Mouse (Mus musculus): Measurements from ENCODE around the gene Nr3c2.

The Nr3c2 gene

DNA sequence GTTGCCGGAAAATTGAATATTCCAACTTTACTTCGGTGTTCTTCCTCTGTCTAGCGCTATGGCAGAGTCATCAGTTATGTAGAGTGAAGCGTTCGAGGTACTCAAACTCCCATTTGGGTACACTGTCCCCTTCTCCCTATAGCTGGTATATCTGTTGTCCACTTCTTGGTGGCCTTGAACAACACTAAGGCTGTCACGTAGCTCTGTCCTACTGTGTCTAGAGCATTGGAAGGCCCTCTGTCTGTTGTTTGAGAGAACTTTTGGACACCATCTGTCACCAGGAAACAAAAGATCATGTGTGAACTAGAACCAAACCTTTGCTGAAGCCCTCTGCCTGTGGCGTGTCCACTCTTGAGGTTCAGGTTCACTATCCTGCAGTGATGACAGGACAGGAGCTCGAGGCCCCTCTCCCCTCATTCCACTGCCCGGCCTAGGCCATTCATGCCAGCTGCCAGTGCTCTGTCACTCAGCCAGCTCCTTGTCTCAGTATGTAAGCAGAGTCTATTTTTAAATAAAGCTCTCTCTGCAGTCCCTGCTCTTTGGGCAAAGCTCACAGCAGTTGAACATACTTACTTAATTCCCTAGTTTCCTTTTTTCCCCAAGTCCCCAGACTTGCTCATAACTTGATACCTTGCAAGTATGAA is 72.6 kb downstream of the Nr3c2 start:
- no peak for DNase-seq (ENCODE audit: low spot score in 2 of 2)

DNA sequence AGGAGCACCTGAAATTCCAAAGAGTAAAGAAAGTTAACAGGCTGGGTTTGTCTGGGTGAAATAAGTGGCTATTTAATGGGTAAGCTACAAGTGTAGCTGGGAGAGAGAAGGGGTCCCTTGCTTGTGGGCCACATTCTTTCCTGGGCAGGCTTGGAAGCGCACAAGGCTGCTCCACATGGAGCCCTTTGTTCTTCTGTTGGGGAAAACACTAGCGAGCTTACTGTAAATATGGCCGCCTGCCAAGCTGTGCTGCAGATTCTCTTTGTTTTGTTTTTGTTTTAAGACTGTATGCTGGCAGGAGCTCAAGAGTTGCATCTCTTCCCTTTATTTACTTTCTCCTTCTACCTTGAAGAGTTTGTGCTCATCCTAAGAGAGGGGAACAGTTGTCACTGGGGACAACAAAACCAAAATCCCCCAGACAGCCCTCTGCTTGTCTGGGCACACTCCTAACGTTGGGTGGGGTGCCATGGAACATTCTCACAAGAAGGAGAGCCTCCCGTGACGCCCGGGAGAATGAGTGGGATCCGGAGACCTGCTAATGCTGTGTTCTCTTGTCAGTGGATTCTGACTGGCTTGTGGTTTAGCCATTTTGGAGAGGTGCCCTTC is 73.8 kb downstream of the Nr3c2 start:
- no peak for DNase-seq (ENCODE audit: low spot score in 2 of 2)

DNA sequence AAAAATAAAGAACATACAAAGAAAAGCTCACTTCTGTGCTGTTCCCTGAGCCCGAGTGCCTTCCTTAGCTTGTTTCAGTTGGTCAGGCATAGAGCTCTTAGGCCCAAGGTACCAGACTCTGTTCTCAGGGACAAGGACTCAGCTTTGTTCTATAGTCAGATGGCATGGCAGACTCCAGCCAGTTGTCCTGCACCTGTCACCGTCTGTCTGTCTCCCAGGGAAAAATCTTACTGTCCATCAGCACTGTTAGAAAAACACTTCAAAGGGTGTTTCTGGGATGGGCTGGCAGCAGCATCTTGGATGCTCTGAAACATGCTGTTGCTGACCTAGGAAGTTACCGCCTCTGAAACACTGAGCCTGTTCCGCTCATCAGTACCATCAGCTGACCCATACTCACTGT is 78.7 kb downstream of the Nr3c2 start:
- no peak for DNase-seq (ENCODE audit: low spot score in 2 of 2)

DNA sequence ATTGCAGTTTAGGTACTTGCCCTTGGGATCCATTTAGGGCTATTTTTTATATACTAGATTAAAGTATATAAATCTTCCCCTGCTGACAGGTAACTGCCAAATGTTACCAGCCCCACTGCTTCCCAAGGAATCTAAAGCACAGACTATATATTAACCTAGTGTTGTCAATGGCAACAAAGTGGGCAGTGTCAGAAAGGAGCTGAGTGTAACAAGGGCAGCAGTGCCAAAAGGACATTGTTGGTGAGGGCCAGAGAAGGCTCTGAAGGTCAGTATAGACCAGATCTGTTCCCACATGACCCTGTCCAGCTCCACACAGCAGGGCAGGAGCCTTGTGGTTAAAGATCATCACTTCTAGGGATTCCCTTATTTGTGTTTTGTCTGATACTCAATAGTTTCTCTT is 84.8 kb downstream of the Nr3c2 start:
- DNase-seq (ENCODE audit: low spot score in 2 of 2) = no peak

DNA sequence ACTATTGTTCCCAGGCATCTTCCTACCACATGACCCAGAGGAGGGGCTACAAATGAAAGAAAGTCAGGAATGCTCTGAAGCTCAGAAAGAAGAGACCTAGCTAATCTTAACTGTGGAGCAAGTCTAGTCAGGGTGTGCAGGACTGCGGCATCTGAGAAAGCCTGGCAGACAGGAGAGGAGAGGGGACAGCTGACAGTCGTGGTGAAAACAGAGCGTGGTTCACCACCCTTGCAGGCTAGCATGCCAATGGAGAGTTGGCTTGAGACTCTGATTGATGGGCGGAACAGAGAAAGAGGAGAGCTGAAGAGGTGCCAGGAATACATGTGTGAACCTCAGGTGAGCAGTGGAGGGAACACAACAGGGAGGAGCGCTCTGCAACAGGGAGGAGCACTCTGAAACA is 85.6 kb downstream of the Nr3c2 start:
- DNase-seq (ENCODE audit: low spot score in 2 of 2) = no peak

DNA sequence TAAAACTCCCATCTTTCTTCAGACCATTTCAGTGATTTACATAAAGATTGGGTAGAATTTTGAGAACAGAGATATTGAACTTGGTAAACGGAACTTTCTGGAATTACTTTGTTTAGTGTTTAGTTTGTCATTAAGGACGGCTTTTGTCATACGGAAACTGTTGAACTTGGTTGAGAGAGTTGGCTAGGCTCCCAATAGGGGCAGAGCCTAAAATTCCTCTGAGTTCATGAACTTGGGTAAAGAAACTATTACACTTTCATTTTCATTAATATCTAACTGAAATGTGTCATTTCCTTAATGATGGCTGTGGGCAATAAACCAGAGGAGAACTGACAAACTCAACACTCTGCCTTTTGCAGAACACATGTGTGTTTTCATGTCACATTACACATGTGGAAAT is 88.6 kb downstream of the Nr3c2 start:
- no peak for DNase-seq (ENCODE audit: low spot score in 2 of 2)

DNA sequence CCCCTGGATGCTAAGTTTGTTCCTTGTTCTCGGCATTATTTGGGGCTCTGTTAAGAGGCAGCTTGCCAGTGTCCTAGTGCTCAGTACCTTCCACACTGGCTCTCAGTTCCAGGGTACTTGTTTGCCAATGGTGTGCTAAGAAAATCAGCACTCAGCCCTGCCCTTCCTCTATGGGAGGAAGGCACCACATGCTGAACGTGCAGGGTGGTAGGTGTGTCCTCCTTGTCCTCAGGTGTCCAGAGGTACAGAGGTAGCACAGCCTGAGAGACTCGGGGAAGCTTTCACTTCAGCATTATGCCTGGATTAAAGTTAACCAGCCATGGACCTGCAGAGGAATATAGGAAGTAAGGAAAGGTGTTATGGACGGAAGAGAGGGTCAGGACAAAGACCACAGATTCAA is 99.0 kb downstream of the Nr3c2 start:
- no peak for DNase-seq (ENCODE audit: low spot score in 2 of 2)

DNA sequence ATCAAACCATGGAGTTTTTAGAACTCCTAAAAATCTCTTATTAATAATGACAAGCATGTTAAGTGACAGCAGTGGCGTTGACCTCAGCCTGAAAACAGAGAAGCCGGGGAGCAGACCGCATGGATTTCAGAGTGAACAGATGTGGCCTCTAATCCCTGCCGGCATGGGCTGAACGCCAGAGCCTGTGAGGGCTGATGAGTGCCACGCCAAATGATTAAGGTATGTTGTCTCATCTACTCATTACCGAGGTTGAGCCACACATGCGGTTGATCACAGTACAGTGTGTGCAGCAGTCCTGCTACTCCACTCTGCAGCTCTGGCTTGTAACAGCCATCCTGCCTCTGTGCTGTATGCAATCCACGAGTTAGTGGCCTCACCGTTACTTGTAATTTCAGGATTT is 110.2 kb downstream of the Nr3c2 start:
- no peak for DNase-seq (ENCODE audit: low spot score in 2 of 2)

DNA sequence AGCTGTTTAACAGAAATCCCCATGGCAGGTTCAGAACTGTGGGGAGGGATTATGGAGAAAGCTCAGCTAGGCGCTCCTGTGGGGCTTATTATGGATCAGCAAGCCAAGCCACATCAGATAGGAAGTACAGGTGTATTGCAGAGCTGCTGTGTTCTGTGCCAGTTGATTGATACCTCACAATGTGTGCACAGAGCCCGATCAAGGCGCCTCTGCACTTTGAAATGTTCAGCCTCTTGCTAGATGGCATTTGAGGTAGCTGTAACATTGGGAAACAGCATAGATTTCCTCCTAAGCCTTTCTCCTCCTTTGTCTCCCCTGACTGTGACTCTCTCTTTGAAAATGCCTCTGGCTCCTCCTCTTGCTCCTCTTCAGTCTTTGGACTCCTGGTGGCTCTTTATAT is 112.7 kb downstream of the Nr3c2 start:
- no peak for DNase-seq (ENCODE audit: low spot score in 2 of 2)

DNA sequence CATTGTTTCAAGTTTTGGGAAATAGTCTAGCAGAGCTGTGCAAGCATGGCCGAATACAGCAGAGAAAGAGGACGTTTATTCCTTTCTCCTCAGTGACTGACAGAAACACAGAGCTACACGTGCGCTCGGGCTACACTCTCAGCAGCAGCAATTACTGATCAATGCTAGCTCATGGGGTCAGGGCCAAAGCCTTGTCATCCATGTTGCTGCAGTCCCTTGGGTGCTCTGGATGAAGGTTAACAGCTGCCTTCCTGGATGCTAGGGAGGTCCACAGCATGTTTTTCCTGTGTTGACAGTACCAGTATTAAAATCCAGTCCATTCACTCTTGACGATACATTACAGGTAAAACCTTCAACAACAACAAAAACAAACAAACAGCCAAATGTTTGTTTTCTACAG is 113.4 kb downstream of the Nr3c2 start:
- DNase-seq (ENCODE audit: low spot score in 2 of 2) = no peak

DNA sequence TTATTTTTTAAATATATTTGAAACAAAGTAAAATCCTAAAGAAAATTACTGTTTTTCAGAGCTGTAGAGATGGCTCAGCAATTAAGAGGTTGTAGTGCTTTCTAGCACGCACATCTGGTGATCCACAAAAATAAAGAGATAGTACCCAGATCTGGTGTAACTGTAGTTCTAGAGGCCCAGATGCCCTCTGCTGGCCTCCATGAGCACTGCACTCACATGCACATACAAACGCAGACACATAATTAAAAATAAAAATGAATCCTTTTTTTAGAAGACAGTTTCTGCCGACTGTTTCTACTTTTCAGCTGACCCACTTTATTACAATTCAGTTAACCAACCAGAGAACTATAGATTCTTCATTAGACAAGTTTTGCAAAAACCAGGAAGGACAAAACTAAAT is 117.5 kb downstream of the Nr3c2 start:
- DNase-seq (ENCODE audit: low spot score in 2 of 2) = no peak

DNA sequence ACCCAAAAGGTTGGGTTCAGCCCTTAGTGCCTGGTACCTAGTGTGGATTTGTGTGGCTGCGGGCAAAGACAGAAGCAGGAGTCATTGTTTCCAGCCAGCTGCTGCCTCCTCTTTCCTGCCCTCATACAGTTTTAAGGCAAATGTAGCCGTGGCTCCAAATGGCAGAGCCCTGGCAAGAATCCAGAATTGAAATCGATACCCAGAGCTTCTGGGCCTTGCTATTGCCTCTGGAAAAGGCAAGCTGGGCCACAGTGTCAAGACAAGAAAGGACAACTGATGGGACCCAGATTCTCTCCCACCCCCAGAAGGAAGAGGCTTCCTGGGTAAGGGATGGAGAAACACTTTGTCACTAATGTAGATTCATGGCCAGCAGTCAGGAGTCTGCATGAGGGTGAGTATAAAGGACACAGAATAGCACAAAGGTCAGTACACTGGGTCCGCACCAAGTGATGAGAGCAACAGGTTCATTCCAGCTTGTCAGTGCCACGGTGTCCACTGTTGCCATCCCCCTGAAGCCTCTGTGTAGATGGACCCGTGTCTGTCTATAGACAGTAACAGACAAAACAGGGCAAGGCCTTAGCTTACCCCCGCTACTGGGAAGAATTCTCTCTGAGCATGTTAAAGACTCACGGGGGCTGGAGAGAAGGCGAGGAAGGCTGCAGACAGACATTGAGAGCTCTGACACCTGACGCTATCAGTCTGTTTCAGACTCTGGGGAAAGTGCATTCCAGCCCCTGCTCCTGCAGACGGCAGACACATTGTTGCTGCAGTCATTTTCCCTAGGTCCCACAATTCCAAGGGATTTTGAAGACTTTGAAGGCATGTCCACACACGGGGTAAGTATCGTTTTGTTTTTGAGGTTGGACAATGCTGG is 124.8 kb downstream of the Nr3c2 start:
- DNase-seq (ENCODE audit: low spot score in 2 of 2) = no peak

DNA sequence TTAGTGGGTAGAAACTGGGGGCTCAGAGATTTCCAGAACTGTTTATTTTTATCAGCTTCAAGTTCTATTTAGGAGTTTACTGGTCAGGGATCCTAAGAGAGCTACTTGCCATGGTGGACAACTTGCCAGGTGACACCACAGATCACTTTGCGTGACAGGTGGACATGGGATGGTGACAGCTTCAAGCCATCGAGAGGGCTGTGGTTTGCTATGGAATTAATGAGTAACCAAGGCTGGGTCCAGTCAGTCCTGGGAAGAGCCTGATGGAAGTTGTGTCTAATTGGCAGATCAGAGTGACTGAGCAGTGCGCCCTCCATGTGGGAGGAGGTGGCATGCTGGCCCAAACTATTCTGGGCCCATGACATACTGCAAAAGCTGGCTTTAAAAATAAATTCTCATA is 132.0 kb downstream of the Nr3c2 start:
- no peak for DNase-seq (ENCODE audit: low spot score in 2 of 2)

DNA sequence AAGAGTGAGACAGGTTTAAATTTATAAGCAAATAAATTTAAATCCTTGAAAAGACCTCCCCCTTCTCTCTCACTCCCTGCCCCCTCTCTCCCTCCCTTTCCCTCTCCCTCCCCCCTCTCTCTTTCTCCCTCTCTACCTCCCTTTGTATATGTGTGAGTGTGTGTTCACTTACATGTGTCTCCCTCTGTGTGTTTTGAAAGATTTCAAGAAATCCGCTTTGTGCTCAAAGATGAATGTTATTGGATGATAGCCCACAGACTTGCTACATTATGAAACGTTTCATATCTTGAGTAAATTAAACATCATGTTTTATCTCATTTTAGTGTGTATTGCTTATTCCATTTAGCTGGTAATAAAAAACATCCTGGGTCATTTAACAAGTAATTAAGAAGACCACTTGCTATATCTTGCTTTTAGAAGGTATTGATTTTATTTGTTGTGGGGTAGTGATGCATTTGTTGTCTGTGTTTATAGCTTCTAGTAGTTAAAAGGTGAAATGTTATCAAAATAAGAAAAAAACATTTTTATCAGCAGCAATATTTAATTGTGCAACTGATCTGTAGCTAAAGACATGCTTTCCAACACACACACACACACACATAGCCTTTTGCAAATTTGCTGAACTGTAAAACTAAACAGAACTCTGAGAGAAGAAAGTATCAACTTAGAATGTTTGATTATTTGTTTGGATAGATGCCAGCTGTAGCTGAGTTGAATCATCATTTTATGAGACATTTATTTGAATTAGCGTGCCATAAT is 134.6 kb downstream of the Nr3c2 start:
- DNase-seq (ENCODE audit: low spot score in 2 of 2) = no peak

DNA sequence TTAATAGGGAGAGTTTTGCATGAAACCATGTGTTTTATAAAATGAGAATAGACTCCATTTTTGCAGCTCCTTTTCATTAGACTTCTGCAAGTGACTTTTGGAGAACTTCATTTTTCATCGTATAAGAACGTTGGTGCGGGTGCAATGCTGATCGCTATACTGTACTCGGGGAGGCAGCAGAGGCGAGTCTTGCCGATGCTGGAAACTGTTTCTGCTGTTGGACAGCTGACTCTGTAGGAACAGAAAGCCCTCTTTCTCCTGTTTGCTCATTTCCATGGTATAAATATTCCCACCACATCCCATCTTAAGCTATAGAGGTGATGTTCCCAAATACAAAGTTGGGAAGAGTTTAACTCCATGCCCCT is 135.2 kb downstream of the Nr3c2 start:
- DNase-seq (ENCODE audit: low spot score in 2 of 2) = no peak

DNA sequence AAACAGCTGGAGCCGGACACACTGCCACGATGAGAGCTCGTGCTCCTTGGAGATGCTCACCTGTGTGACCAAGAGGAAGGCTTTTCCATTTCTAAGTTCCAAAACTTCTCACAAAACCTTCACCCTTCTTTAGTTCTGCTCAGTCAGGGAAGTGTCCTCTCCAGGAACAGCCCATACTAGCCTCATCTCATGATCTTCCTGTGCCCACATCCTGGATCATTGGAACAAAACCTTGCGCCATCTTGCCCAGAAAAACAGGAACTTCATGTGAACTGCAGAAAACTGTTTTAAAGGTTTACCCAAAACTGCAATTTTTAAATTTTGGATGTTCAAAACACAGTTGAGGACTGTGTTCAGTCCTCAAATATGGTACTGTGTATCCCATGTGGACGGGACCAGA is 142.0 kb downstream of the Nr3c2 start:
- DNase-seq (ENCODE audit: low spot score in 2 of 2) = no peak

DNA sequence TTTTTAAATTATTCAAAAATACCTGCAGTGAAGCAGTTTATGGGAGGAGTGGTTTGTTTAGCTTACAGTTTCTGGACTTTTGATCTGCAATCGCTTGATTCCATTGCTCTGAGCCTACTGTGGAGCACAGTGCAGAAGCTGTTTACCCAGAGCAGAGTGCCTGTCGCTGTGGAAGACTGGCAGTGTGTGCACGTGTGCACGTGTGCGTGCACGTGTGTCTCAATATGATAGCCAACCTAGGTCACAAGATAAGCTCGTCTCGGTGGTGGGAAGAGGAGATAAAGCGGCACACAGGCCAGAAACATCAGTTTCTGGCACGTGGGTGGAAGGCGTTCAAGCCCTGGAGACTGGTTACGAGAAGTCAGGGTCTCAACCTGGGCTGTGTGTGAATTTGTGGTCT is 145.6 kb downstream of the Nr3c2 start:
- no peak for DNase-seq (ENCODE audit: low spot score in 2 of 2)

DNA sequence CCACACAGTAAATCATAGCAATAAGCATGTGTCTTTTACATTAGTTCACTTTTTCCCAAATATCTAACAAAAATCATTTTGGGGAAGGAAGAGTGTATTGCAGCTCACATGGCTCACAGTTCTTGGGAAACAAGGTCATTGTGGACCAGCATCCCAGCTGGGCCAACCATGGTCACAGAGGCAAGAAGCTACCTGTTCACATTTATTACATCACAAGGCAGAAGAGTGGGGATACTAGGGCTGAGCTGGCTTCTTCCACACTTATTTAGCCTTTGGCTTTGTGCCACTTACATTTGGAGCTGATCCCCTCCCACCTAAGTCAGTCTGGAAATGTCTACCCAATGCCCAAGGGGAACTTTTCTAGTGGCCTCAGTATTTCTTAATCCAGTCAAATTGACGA is 146.5 kb downstream of the Nr3c2 start:
- DNase-seq (ENCODE audit: low spot score in 2 of 2) = no peak

DNA sequence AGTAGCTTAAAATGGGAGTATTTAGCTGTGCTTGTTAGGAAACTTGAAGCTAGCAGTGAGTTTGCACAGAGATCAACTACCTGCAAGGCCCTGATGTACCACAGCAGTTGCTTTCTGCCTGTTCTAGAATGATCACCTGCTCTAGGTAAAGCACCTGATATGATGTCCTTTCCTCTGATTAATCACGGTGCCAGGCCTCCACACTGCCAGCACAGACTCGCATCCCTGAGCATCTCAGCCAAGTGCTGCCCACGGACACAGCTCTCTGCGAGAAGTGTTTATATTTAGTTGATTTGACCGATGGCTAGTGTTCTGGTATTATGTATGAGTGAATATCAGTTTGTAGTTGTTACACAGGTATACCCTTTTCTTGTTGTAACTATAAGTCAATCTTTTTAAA is 147.0 kb downstream of the Nr3c2 start:
- DNase-seq (ENCODE audit: low spot score in 2 of 2) = no peak

DNA sequence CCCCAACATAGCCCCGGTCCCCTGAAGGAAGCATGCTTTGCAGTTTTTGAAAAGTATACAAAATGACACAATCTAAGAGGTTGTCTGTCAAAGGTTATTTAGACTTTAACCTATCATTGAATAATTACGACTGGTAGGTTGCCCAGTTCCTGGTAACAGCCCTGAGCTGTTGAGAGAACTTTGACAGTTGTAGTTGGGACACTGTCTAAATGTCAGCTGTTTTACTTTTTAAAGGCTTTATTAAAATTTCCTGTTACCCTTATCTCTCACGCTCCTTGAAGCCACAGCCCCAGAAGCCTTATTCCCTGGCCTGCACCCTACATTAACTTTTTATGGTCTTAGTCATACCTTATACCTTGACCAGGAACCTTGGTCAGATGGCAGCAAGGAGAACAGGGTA is 147.5 kb downstream of the Nr3c2 start:
- DNase-seq (ENCODE audit: low spot score in 2 of 2) = no peak

DNA sequence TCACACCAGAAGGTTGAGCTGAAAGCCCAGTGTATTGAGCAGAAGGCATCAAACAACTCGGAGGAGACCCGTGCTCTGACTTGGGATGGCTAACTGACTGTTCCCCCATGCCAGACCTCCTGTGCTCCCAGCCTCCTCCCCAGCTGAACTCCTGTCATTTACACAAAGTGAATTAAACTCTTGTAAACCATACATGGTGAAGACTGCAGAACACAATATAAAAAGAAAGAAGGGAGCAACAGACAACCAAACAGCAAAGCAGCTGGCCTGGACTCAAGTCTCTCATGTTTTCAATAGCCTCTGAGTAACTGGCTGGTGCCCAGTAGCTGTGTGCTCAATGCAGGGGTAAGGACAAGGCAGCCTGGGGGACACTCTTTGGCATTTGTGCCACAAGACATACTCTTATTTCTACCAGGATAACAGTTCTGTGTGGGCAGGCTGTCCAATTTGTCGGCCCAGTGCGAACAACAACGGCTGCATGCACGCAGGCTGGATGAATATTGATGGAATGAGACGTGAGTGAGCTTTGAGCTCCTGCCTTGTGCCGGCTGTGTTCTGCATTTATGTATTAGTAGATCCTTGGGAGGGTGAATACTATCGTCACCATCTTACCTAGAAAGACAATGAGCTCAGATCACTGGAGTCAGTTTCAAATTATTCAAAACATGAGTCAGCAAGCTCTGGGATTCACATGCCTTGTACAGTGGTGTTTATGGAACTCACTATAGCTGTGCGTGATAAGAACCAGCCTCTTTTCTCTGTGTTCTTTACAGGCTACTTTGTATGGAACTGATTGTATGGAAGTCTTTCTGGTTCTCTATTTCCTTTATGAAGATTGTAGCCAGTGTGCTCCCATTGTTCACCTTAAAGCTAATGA is 152.4 kb downstream of the Nr3c2 start:
- no peak for DNase-seq (ENCODE audit: low spot score in 2 of 2)
